Mouse (Mus musculus) CH12F3 (cell line): ENCODE data around the gene Piwil1.

ENCODE experiments used
- in situ Hi-C: fragments of 300-500 bp; cut with MboI; formaldehyde crosslinking; loops from 2 replicates; pipeline ENCODE4 v1.14.3; 2020; ENCODE audit warnings: low sequenced_read_pairs

Piwil1 gene

GRCm38 (mm10) chr5:128702224-128702623, at the start of gene Piwil1:
Gene Piwil1, plus strand, starts transcription at chr5:128702524.
- in situ Hi-C loops: no loop called here

- in situ Hi-C loops: no loop called here
These were observed 45.7 kb upstream of the Piwil1 start for GRCm38 (mm10) chr5:128656496-128657135.

- in situ Hi-C loops: no loop called here
These were observed 42.2 kb upstream of the Piwil1 start for GRCm38 (mm10) chr5:128660101-128660500.

- in situ Hi-C loops: no loop called here
These were observed 39.4 kb upstream of the Piwil1 start for GRCm38 (mm10) chr5:128662881-128663280.

- in situ Hi-C loops: no loop called here
These were observed 38.3 kb upstream of the Piwil1 start for GRCm38 (mm10) chr5:128663976-128664375.

- in situ Hi-C loops: no loop called here
These were observed 37.3 kb upstream of the Piwil1 start for GRCm38 (mm10) chr5:128665045-128665444.

GRCm38 (mm10) chr5:128667303-128667702, 35.0 kb upstream of the Piwil1 start:
- in situ Hi-C loops: no loop called here

- in situ Hi-C loops: no loop called here
These were observed 28.2 kb upstream of the Piwil1 start for GRCm38 (mm10) chr5:128674124-128674523.

GRCm38 (mm10) chr5:128677373-128677772, 25.0 kb upstream of the Piwil1 start:
- in situ Hi-C loops: no loop called here

GRCm38 (mm10) chr5:128677861-128678260, 24.5 kb upstream of the Piwil1 start:
- in situ Hi-C loops: no loop called here

GRCm38 (mm10) chr5:128681456-128681855, 20.9 kb upstream of the Piwil1 start:
- in situ Hi-C loops: no loop called here

- in situ Hi-C loops: no loop called here
These were observed 18.1 kb upstream of the Piwil1 start for GRCm38 (mm10) chr5:128684192-128684591.

- in situ Hi-C loops: no loop called here
These were observed 17.7 kb upstream of the Piwil1 start for GRCm38 (mm10) chr5:128684621-128685020.

GRCm38 (mm10) chr5:128687139-128687538, 15.2 kb upstream of the Piwil1 start:
- in situ Hi-C loops: no loop called here

GRCm38 (mm10) chr5:128694107-128694506, 8.2 kb upstream of the Piwil1 start:
- in situ Hi-C loops: no loop called here

GRCm38 (mm10) chr5:128694611-128695325, 7.6 kb upstream of the Piwil1 start:
- in situ Hi-C loops: no loop called here

- in situ Hi-C loops: no loop called here
These were observed 5.5 kb upstream of the Piwil1 start for GRCm38 (mm10) chr5:128696824-128697223.

- in situ Hi-C loops: no loop called here
These were observed 1.6 kb upstream of the Piwil1 start for GRCm38 (mm10) chr5:128700716-128701115.

GRCm38 (mm10) chr5:128703688-128704087, 1.4 kb downstream of the Piwil1 start:
- in situ Hi-C loops: no loop called here

- in situ Hi-C loops: no loop called here
These were observed 2.0 kb downstream of the Piwil1 start for GRCm38 (mm10) chr5:128704134-128704904.

GRCm38 (mm10) chr5:128706467-128706866, 4.1 kb downstream of the Piwil1 start:
- in situ Hi-C loops: no loop called here

GRCm38 (mm10) chr5:128707271-128707670, 4.9 kb downstream of the Piwil1 start:
- in situ Hi-C loops: no loop called here
